Mouse (Mus musculus): Measurements from ENCODE around the gene Osbpl2. TPM values are rescaled to one million over a fixed set of nuclear protein-coding genes. Genes with fewer than 3 reads are reported as not detected.

Osbpl2 gene
- polyA plus RNA-seq, 1 experiment, result 34.5 TPM

DNA sequence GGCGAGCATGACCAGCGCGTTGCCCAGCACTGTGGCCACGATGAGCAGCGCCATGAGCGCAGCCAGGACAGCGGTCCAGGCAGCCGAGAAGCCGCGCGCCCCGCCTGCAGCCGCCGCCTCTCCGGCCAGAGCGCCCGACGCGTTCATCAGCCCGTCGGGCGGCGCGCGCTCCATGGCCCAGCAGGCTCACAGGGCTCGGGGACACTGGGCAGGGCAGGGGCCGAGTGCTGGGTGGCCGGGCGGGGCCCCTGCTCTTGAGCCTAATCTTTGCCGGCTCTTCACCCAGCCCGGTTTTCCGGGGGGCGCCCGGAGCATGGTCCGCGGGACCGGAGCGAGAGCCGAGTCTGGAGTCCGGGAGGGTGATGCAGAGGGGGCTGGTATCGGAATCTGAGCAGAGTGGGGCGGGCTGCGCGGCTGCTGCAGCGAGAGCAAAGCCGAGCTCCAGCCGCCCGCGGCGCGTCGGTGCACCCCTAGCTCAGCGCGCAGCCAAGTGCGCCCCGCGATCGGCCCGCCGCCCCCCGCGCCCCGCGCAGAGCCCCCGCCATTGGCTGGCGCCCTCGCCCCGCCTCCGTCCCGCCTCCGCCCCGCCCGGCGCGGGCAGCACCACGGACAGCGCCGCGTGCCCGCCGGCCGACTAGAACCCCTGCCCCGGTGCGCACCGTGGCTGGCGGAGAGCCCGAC, 15.0 kb upstream of the Osbpl2 start, which contains the start of gene Hrh3:
TSS of gene Hrh3 (minus strand) at position 511 of the 681 bp plus-strand sequence.
- H3K4me3 ChIP-seq (replicated peaks; ENCODE audit: extremely low read depth, low read depth, low read length), result peak within 1 kb of the TSS; percentile 40
- peak; percentile 83 for DNase-seq
- TF ChIP-seq POLR2A (IDR thresholded peaks at IDR 0.05; ENCODE audit: borderline replicate concordance, extremely low read depth, low read depth, low read length) (no peak), CTCF (IDR thresholded peaks at IDR 0.05; ENCODE audit: insufficient read depth, low read length) (no peak)
- 1% methylated on average over 87 of the region's 87 CpGs for WGBS
- H3K4me1 ChIP-seq (ENCODE audit: control insufficient read depth, insufficient read depth, low read length), result peaks cover 3% of the 10 kb centered on the region; the same call in 1 of the 2 replicates

DNA sequence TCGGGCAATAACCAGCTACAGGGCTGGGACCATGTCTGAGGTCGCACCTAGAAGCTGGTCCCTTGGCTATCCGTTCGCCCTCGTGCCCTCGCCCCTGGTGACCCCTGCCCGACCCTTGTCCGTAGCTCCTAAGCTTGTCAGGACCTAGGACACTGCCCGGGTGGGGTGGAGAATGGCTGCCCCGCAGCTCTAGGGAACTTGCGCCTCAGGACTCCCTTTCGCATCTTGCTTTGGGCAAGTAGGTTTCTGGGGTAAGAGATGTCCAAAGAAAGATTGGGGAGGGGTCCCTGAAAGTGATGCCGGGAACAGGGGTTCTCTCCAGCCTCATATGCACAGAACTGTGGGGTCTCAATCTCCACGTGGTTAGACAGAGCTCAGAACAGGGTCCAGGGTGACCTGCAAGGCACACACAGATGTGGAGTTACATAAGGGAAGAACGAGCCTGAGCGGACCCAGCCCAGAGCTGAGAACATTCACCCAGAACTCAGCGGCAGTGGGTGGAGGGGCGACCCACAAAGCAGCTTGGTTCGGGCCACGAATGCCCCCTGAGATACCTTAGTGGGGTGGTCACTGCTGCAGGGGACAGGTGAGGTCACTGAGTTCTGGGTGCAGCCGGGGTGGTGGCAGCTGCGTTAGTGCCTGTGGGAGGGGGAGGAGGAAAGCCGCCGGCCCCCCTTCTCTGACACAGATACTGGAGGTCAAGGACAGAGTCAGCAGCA, 14.3 kb upstream of the Osbpl2 start:
- 11% methylated on average over 24 of the region's 24 CpGs for WGBS
- TF ChIP-seq POLR2A (IDR thresholded peaks at IDR 0.05; ENCODE audit: borderline replicate concordance, extremely low read depth, low read depth, low read length), result no peak
- no peak for TF ChIP-seq CTCF (IDR thresholded peaks at IDR 0.05; ENCODE audit: insufficient read depth, low read length)
- Histone ChIP-seq H3K4me3 (replicated peaks; ENCODE audit: extremely low read depth, low read depth, low read length) (no peak overlapping the region), H3K4me1 (ENCODE audit: control insufficient read depth, insufficient read depth, low read length) (peaks cover 3% of the 10 kb centered on the region; the same call in 1 of the 2 replicates)
- no peak for DNase-seq

DNA sequence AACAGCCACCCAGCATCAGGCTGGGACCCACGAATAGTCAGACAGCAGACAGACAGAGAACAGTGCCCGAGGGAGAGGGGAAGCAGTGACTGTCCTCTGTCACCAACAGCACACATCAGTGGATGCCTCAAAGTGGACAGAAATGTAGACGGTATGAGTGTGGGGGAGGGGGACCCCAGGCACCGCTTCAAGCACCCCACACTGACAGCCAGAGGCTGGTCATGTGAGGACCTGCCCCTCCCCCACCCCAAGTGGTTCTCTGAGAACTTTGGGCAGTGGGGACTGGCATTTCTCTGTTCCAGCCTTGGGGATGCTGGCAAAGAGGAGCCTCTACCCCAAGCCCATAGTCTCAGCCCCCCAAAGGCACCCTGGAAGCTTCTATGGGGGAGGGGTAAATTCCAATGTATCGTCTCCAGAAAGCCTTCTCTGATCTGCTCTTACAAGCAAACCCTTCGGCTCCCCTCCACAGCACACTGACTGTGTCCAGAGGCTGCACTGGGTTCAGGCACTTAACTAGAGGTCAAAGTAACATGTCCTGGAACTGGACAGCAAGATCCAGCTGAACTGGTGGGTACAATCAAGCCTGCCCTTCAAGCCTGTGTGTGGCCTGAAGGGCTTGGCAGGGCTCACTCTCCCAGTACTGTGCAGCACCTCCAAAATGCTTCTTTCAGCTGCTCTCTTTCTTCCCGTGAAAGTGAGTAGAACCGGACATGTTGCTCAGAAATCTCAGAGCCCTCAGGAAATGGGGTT, 13.5 kb upstream of the Osbpl2 start:
- Histone ChIP-seq H3K4me1 (ENCODE audit: control insufficient read depth, insufficient read depth, low read length) (peaks cover 3% of the 10 kb centered on the region; the same call in 1 of the 2 replicates), H3K4me3 (replicated peaks; ENCODE audit: extremely low read depth, low read depth, low read length) (no peak overlapping the region)
- 33% methylated on average over 8 of the region's 8 CpGs for WGBS
- TF ChIP-seq POLR2A (IDR thresholded peaks at IDR 0.05; ENCODE audit: borderline replicate concordance, extremely low read depth, low read depth, low read length) (no peak), CTCF (IDR thresholded peaks at IDR 0.05; ENCODE audit: insufficient read depth, low read length) (no peak)
- no peak for DNase-seq

DNA sequence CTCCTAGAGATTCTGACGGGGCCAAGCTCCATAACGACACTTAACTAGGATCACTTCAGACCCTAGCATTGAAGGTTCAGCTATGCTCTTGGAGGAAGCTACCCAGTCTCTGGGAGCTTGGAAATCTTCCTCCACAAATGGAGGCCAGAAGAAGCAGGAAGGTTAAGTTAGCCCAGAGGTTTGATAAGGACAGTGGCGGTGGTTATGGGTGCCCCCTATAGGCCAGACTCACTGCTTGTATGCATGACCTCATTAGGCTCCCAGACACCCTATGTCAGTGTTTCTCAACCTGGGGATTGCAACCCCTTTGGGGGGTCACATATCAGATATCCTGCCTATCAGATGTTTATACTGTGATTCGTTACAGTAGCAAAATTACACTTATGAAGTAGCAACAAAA, 12.0 kb upstream of the Osbpl2 start:
- H3K4me3 ChIP-seq (replicated peaks; ENCODE audit: extremely low read depth, low read depth, low read length), result no peak overlapping the region
- 66% methylated on average over 4 of the region's 4 CpGs for WGBS
- H3K4me1 ChIP-seq (ENCODE audit: control insufficient read depth, insufficient read depth, low read length), result peaks cover 3% of the 10 kb centered on the region; the same call in 1 of the 2 replicates
- DNase-seq, result no peak
- TF ChIP-seq POLR2A (IDR thresholded peaks at IDR 0.05; ENCODE audit: borderline replicate concordance, extremely low read depth, low read depth, low read length), result no peak
- peak; percentile 20; the same call in 1 of the 2 replicates for TF ChIP-seq CTCF (IDR thresholded peaks at IDR 0.05; ENCODE audit: insufficient read depth, low read length)

DNA sequence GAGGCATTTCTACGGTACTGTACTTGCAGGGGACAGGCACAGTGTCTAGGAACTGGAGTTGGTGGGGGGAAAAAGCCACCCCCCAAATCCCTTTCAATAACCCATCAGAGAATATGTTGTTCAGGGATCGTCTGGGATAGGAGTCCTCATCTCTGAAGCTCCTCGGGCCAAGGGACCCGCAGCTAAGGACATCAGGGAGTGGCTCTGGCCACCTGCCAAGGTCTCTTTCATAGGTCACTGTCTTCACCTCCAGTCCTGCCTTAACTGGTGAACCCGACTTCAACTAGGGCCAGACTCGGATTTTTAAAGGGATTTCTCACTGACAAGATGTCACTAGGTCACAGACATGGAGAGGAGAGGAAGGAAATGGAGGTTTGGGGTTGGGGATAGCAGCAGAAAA, 10.8 kb upstream of the Osbpl2 start:
- Histone ChIP-seq H3K4me3 (replicated peaks; ENCODE audit: extremely low read depth, low read depth, low read length) (no peak overlapping the region), H3K4me1 (ENCODE audit: control insufficient read depth, insufficient read depth, low read length) (peaks cover 3% of the 10 kb centered on the region; the same call in 1 of the 2 replicates)
- TF ChIP-seq POLR2A (IDR thresholded peaks at IDR 0.05; ENCODE audit: borderline replicate concordance, extremely low read depth, low read depth, low read length), result no peak
- no peak for TF ChIP-seq CTCF (IDR thresholded peaks at IDR 0.05; ENCODE audit: insufficient read depth, low read length)
- no peak for DNase-seq
- WGBS, result 31% methylated on average over 6 of the region's 6 CpGs

DNA sequence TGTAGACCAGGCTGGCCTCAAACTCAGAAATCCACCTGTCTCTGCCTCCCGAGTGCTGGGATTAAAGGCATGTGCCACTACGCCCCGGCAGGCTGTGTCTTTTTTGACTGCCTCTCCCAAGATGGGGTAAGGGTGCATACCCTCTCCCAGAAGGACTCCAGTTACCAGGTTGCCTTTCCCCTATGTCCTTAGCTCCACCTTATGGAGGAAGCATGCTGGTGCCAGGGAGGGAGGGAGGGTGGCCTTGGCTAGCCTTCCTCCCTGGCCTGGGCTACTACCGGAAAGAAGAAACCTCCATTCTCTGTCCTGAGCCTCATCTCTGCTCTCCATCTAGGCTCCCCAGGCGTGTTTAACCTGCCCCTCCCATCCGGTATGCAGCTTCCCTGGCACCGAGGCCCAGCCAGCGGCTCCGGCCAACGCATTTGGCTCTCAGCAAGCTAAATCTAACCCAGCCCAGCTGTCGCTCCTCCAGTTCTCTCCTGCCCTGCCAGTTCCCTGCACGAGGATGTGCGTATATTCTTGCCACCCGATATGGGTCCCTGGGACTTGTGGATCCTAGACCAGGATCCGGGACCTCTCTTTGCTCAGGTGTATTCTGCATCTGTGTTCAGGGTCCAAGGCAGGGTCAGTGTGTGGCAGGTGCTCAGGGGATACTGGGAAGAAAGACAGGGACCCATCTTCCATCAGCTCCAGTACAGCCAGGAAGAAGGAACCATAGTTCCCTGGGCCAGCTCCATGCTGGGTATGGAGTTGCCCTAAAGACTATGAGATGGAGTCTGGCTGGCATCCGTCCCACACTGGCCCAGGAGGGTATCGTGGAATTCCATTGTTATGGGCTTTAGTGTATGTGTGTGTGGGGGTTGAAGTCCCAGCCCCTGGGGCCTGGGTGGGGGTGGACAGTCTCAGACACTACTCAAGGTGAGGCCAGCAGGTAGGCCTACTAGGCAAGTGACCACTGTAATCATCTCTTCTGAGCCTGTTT, 4.9 kb upstream of the Osbpl2 start:
- DNase-seq, result peak; percentile 68
- WGBS, result 26% methylated on average over 17 of the region's 17 CpGs
- peaks cover 44% of the 10 kb centered on the region for H3K4me1 ChIP-seq (ENCODE audit: control insufficient read depth, insufficient read depth, low read length)
- TF ChIP-seq CTCF (IDR thresholded peaks at IDR 0.05; ENCODE audit: insufficient read depth, low read length) (peak; percentile 50), POLR2A (IDR thresholded peaks at IDR 0.05; ENCODE audit: borderline replicate concordance, extremely low read depth, low read depth, low read length) (no peak)
- H3K4me3 ChIP-seq (replicated peaks; ENCODE audit: extremely low read depth, low read depth, low read length), result no peak overlapping the region

DNA sequence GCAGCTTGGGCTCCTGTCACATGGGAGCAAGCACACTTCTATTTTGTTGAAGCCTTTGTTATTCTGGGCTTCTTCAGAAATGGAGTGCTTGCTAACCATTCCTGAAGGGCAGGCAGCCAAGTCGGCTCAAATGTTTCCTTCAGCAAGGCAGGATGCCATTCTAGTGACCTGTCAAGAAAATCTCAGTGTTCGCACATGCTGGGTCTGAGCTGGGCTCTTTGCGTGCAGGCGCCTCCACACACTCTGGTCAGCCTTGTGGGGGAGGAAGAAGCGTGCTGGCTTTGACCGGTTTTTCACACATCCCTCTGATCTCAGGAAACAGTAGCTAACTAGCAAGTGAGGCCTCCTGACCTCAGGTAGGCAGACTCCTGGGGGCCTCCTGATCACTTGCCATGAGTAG, 3.8 kb upstream of the Osbpl2 start:
- 10% methylated on average over 6 of the region's 6 CpGs for WGBS
- TF ChIP-seq CTCF (IDR thresholded peaks at IDR 0.05; ENCODE audit: insufficient read depth, low read length), result no peak
- no peak for TF ChIP-seq POLR2A (IDR thresholded peaks at IDR 0.05; ENCODE audit: borderline replicate concordance, extremely low read depth, low read depth, low read length)
- H3K4me1 ChIP-seq (ENCODE audit: control insufficient read depth, insufficient read depth, low read length), result peaks cover 47% of the 10 kb centered on the region
- H3K4me3 ChIP-seq (replicated peaks; ENCODE audit: extremely low read depth, low read depth, low read length), result no peak overlapping the region
- peak; percentile 77 for DNase-seq

DNA sequence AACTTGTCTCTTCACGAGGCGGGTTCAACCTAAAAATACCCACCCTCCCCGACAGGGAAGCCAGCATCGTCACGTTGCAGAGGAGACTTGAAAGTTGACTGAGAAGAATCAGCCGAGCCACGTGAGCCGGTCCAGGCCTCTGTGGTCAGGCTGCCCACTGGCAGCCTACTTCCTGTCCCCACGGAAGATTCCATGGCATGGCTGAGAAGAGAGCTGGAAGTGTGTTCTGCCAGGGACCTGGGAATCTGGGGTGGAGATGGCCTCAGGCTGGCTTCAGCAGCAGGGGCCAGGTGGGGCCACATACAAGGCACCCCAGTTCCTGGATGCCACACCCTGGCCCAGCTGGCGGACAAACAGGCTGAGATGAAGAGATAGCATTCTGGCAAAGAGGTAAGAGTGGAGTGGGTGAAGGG, 3.0 kb upstream of the Osbpl2 start:
- H3K4me1 ChIP-seq (ENCODE audit: control insufficient read depth, insufficient read depth, low read length), result peaks cover 47% of the 10 kb centered on the region
- DNase-seq, result peak; percentile 58
- H3K4me3 ChIP-seq (replicated peaks; ENCODE audit: extremely low read depth, low read depth, low read length), result no peak overlapping the region
- 25% methylated on average over 10 of the region's 10 CpGs for WGBS
- TF ChIP-seq CTCF (IDR thresholded peaks at IDR 0.05; ENCODE audit: insufficient read depth, low read length) (no peak), POLR2A (IDR thresholded peaks at IDR 0.05; ENCODE audit: borderline replicate concordance, extremely low read depth, low read depth, low read length) (no peak)
